Mouse (Mus musculus): Measurements from ENCODE around the gene Shf.
A peak's percentile ranks its signal among the peaks of the same experiment; 100 is the strongest.
"Not testable (repeated sequence)": the region's sequence is repeated elsewhere in the genome, so short reads cannot be mapped to it uniquely, and the experiment has no call there.

Shf gene

GRCm38 (mm10) chr2:122348531-122349131, 20.3 kb downstream of the Shf start:
- peak; percentile 74 for DNase-seq (ENCODE audit: low spot score)

- no peak for DNase-seq (ENCODE audit: low spot score)
Measured at GRCm38 (mm10) chr2:122347257-122347656, 21.7 kb downstream of the Shf start.

- not testable (repeated sequence) for DNase-seq (ENCODE audit: low spot score)
Measured at GRCm38 (mm10) chr2:122346164-122346563, 22.8 kb downstream of the Shf start.

GRCm38 (mm10) chr2:122345106-122345893, 23.7 kb downstream of the Shf start:
- no peak for DNase-seq (ENCODE audit: low spot score)

GRCm38 (mm10) chr2:122337291-122337690, 31.7 kb downstream of the Shf start:
- DNase-seq (ENCODE audit: low spot score) = no peak

- DNase-seq (ENCODE audit: low spot score) = no peak
Measured at GRCm38 (mm10) chr2:122334170-122334569, 34.8 kb downstream of the Shf start.

- no peak for DNase-seq (ENCODE audit: low spot score)
Measured at GRCm38 (mm10) chr2:122332222-122332621, 36.7 kb downstream of the Shf start.

- not testable (repeated sequence) for DNase-seq (ENCODE audit: low spot score)
Measured at GRCm38 (mm10) chr2:122330317-122330716, 38.6 kb downstream of the Shf start.

- no peak for DNase-seq (ENCODE audit: low spot score)
Measured at GRCm38 (mm10) chr2:122327986-122328385, 41.0 kb downstream of the Shf start.

- no peak for DNase-seq (ENCODE audit: low spot score)
Measured at GRCm38 (mm10) chr2:122325361-122325760, 43.6 kb downstream of the Shf start.

GRCm38 (mm10) chr2:122324586-122324985, 44.4 kb downstream of the Shf start:
- no peak for DNase-seq (ENCODE audit: low spot score)

GRCm38 (mm10) chr2:122323960-122324359, 45.0 kb downstream of the Shf start:
- DNase-seq (ENCODE audit: low spot score) = no peak

GRCm38 (mm10) chr2:122317384-122317783, 51.6 kb downstream of the Shf start:
- no peak for DNase-seq (ENCODE audit: low spot score)

GRCm38 (mm10) chr2:122315372-122315771, 53.6 kb downstream of the Shf start, which contains the start of gene Duox1:
Gene Duox1 (plus strand): TSS chr2:122315672.
- DNase-seq (ENCODE audit: low spot score) = no peak

GRCm38 (mm10) chr2:122313536-122313935, 55.4 kb downstream of the Shf start, which contains the start of gene Duoxa1:
Gene Duoxa1 (minus strand): TSS chr2:122313730.
- no peak for DNase-seq (ENCODE audit: low spot score)

- DNase-seq (ENCODE audit: low spot score) = peak; percentile 51
Measured at GRCm38 (mm10) chr2:122312722-122313417, 56.1 kb downstream of the Shf start.

- no peak for DNase-seq (ENCODE audit: low spot score)
Measured at GRCm38 (mm10) chr2:122311561-122311960, 57.4 kb downstream of the Shf start.

GRCm38 (mm10) chr2:122309647-122310046, 59.3 kb downstream of the Shf start:
- no peak for DNase-seq (ENCODE audit: low spot score)

- no peak for DNase-seq (ENCODE audit: low spot score)
Measured at GRCm38 (mm10) chr2:122306184-122306583, 62.8 kb downstream of the Shf start.

- no peak for DNase-seq (ENCODE audit: low spot score)
Measured at GRCm38 (mm10) chr2:122305097-122305892, 63.7 kb downstream of the Shf start.

- DNase-seq (ENCODE audit: low spot score) = no peak
Measured at GRCm38 (mm10) chr2:122304544-122304943, 64.4 kb downstream of the Shf start.
